Mouse (Mus musculus) lung, adult 2 months (tissue): ENCODE results near the gene Metap1d. TPM values are rescaled to one million over a fixed set of nuclear protein-coding genes. Genes with fewer than 3 reads are reported as not detected.
A peak's percentile ranks its signal among the peaks of the same experiment; 100 is the strongest.

ENCODE experiments used
- DNase-seq: peaks from one replicate; pipeline ENCODE4 v3.0.0; 2022
- H3K4me1 ChIP-seq: fragments of 200-500 bp; 2 replicates; pipeline ENCODE4 v1.6.1; 2011; ENCODE audit warnings: low read length; ENCODE audit not compliant: control insufficient read depth, insufficient read depth
- H3K4me3 ChIP-seq: fragments of 200-500 bp; replicated peaks from 2 replicates; pipeline ENCODE3; 2011; ENCODE audit warnings: low read depth, mild to moderate bottlenecking, control low read depth, low read length; ENCODE audit errors: extremely low read depth
- CTCF ChIP-seq: fragments of 200-500 bp; IDR thresholded peaks from 2 replicates; pipeline ENCODE4 v1.5.1; 2011; ENCODE audit warnings: mild to moderate bottlenecking, low read length, control low read depth; ENCODE audit not compliant: insufficient read depth
- POLR2A ChIP-seq: fragments of 200-500 bp; IDR thresholded peaks from 2 replicates; pipeline ENCODE4 v1.6.1; 2011; ENCODE audit warnings: low read depth, mild to moderate bottlenecking, control low read depth, low read length, borderline replicate concordance; ENCODE audit errors: extremely low read depth
- WGBS: fragments of 180-500 bp; shearing (Covaris S2); methylation state at CpG from one replicate; pipeline ENCODE4 v1.1.7; 2018; 5-methylcytosine and 5-hydroxymethylcytosine counted together
- polyA plus RNA-seq: library from polyadenylated mRNA; depleted of rRNA; stranded (reverse); fragments of >200 nt; gene quantifications from 2 replicates; pipeline ENCODE4 v1.2.3, GENCODE M21; 2012

Metap1d gene
- polyA plus RNA-seq, 1 experiment: 15.8 TPM

DNA sequence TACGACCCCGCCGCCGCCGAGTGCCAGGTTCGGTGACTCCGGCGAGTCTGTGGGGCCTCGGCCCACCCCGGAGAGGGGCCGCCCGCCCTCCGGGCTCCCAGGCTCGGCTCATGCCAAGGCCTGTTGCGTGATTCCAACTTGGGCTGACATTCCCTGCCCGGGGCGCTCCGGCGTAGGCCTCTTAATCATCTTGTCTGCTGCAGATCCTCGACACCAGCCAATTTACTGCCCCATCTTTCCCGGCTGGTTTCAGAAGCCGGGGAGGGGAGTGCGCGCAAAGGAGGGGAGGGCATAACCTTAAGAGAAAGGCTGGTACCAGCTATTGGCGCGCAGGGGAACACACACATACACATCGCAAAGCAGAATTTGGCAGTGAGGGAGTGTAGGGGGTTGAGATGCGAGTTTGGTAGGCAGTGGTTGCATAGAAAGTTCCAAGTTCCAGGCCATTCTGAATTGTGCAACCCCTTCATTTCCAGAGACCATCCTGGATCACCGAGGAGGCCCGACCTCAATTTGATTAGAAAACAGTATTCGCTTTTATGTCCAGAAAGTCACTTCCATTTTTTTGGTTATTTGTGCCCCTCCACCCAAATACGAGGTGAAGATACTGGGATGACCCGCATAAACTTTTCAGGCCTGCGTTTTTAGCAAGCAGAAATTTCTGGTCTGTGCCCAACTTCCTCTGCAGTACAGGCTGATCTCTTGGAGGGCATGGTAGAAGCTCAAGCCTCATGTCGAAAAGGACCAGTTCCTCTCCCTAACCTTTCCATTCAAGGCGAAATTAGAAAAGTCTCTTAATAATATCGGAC, 88.5 kb downstream of the Metap1d start:
- Histone ChIP-seq H3K4me3 (no peak overlapping the region), H3K4me1 (peaks cover 12% of the 10 kb centered on the region)
- no peak for DNase-seq
- WGBS: 8% methylated on average over 36 of the region's 37 CpGs
- TF ChIP-seq POLR2A: no peak
- no peak for TF ChIP-seq CTCF

- no peak overlapping the region for H3K4me3 ChIP-seq
- WGBS: 12% methylated on average over 11 of the region's 11 CpGs
Observed at GRCm38 (mm10) chr2:71542227-71542815, 89.2 kb downstream of the Metap1d start.

GRCm38 (mm10) chr2:71542816-71543301, 89.8 kb downstream of the Metap1d start:
- no peak overlapping the region for H3K4me3 ChIP-seq
- DNase-seq: peak; percentile 33
- 3% methylated on average over 29 of the region's 30 CpGs for WGBS
- TF ChIP-seq POLR2A (no peak), CTCF (no peak)
- H3K4me1 ChIP-seq: peaks cover 12% of the 10 kb centered on the region

More at GRCm38 (mm10) chr2:71542227-71542815, 89.2 kb downstream of the Metap1d start:
- DNase-seq: no peak
- H3K4me1 ChIP-seq: peaks cover 12% of the 10 kb centered on the region
- TF ChIP-seq CTCF: no peak

DNA sequence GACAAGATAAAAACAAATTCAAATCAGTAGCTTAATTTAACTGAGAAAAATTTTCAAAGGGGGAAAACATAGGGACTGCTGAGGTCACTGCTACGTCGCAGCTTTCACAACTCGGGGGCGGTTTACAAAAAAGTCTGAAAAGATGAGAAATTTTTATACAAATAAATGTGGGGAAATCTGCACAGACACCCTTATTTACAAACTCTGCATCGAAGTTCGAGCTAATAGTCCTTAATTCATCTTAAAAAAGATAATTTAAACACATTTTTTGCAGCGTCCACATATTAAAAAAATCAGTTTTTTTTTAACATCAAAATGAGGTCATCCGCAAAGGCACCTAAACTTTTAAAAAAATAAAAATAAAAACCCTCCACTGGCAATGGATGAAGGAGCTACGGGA, 90.5 kb downstream of the Metap1d start:
- no peak for TF ChIP-seq CTCF
- TF ChIP-seq POLR2A: no peak
- no peak for DNase-seq

DNA sequence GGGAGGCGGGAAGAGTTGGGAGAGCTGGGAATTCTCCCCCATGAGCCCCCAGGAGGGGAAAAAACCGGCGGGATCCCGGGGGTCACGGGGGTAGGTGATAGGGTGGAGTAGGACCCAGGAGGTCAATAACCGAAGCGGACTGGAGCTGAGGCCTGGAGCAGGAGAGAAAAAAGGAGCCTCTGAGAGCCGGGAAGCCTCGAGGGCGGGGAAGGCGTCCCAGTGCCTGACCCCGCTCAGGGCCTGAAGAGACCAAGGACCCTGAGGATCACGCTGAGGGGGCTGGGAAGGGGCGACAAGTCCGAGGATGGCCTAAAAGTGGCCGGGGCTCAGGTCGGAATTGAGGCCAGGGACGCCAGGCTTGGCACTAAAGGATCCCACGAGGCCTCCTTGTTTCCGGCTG, 90.9 kb downstream of the Metap1d start:
- no peak for DNase-seq
- Histone ChIP-seq H3K4me1 (peaks cover 12% of the 10 kb centered on the region), H3K4me3 (no peak overlapping the region)
- 6% methylated on average over 20 of the region's 20 CpGs for WGBS
- no peak for TF ChIP-seq POLR2A

More for the DNA sequence above, 90.5 kb downstream of the Metap1d start:
- H3K4me1 ChIP-seq: peaks cover 12% of the 10 kb centered on the region
- 11% methylated on average over 9 of the region's 9 CpGs for WGBS
- no peak overlapping the region for H3K4me3 ChIP-seq

DNA sequence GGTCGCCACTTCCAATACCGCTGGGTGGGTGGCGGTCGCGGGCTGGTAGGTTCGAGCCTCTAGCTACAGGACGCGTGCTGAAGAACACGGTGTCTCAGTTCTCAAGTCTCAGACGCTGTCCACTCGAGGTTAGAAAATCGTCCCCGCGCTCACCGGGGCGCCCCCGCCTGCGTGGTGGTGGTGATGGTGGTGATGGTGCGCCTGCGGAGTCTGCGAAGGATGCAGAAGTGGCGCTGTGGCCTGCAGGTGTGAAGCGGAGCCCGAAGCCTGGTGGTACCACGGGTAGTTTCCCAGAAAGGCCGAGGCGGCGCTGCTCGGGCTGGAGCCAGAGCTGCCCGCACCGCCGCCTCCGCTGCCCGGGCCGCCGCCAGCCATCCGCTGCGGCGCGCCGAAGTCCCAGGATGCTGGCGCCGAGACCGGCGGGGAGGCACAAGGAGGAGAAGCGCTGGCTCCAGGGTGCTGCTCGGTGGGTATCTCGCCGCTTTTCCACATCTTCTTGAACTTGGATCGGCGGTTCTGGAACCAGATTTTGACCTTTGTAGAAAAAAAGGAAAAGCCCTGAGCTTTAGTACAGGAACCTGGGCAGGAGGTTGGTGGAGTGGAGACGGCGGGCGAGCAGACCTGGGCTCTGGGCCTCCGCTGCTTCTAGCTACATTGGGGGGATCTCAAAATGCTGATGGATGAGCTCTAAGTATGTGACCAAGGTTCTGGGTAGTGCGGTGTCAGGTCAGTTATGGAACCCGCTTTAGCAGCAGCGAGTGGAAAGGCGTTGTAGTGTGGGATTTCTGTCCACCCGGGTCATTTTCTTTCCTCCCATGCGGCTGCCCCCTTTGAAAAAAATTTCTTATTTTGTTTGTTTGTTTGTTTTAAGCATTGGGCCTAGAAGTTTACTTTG, 91.6 kb downstream of the Metap1d start:
- WGBS: 4% methylated on average over 61 of the region's 61 CpGs
- no peak overlapping the region for H3K4me3 ChIP-seq
- H3K4me1 ChIP-seq: peaks cover 12% of the 10 kb centered on the region
- TF ChIP-seq POLR2A: no peak
- no peak for TF ChIP-seq CTCF
- peak; percentile 17 for DNase-seq

DNA sequence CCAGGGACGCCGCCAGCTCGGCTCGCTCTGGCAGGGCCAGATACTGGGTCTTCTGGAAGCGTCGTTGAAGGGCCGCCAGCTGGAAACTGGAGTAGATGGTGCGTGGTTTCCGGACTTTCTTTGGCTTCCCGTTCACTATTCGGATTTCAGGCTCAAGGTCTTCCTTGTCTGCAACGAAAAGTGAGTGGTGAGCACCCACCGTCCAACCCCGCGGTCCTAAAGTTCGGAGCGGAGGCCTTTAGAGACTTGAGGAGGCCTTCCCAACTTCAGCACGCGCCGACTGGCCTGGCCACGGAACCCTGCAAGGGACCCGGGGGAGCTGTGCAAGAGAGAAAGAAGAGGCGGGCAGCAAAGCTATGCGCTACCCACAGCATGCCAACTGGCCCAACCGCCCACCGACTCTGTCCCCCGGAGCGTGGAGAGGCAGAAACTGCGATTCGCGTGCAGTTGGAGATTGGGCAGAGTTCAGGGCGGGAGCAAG, 92.4 kb downstream of the Metap1d start:
- 3% methylated on average over 32 of the region's 32 CpGs for WGBS
- peaks cover 12% of the 10 kb centered on the region for H3K4me1 ChIP-seq
- H3K4me3 ChIP-seq: no peak overlapping the region
- no peak for DNase-seq
- TF ChIP-seq CTCF: no peak
- TF ChIP-seq POLR2A: no peak

DNA sequence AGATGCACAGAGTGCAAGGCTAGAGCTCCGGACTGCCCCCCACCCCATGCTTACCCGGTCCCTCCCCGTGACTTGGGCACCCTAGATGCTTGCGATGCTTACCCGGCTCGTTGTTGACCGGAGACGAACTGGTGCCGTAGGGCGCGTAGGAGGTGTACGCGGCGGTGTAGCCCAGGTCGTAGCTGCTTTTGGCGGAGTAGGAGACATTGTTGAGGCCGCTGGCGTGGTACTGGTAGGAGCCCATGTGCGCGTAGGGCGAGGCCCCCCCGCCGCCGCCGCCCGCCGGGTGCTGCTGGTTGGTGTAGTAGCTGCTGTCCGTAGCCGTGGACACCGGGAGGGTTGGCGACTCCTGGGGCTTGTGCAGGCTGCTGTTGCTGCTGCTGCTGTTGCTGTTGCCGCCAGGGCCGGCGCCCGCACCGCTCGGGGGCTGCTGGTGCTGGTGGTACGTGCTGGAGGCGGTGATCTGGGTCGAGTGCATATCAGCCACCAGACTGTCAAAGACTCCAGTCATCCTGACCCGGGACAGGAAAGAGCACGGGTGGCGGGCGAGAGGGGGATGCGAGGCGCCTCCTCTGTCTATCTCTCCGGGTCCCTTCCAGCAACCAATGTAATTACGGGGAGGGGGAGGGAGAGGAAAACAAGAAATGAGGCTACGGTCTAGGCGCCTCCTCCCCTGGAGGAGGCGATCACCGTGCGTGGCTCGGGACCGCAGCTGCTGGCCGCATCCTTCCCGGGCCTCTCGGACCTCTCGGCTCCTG, 93.0 kb downstream of the Metap1d start:
- DNase-seq: peak; percentile 33
- WGBS: 2% methylated on average over 59 of the region's 59 CpGs
- no peak for TF ChIP-seq POLR2A
- no peak for TF ChIP-seq CTCF
- H3K4me1 ChIP-seq: peaks cover 9% of the 10 kb centered on the region
- no peak overlapping the region for H3K4me3 ChIP-seq
